Mouse (Mus musculus) thymus, postnatal 14 days (tissue): ENCODE data around the gene Nudt19.
"Not testable (repeated sequence)": the region's sequence is repeated elsewhere in the genome, so short reads cannot be mapped to it uniquely, and the experiment has no call there.

Experiments
- DNase-seq: peaks from one replicate; pipeline ENCODE4 v3.0.0; 2021

Nudt19 gene

DNA sequence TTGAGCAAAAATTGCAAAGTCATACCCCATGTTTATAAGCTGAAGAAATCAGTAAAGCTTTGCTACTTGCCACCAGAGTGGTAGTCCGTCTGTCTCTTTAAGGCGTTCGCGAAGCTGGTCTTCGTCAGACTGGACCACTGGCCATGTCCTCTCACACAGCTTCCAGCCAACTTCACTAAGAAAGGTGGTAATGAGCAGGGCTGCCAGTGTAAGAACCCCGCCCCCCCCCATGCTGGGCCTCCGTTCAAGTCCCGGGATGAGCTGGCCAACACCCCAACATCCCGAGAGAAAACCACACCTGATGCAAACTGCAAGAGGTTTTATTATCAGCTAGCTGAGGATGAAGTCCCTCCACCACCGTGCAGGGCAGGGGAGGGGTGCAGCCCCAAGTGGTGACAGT is 8.8 kb upstream of the Nudt19 start:
- DNase-seq: not testable (repeated sequence)

DNA sequence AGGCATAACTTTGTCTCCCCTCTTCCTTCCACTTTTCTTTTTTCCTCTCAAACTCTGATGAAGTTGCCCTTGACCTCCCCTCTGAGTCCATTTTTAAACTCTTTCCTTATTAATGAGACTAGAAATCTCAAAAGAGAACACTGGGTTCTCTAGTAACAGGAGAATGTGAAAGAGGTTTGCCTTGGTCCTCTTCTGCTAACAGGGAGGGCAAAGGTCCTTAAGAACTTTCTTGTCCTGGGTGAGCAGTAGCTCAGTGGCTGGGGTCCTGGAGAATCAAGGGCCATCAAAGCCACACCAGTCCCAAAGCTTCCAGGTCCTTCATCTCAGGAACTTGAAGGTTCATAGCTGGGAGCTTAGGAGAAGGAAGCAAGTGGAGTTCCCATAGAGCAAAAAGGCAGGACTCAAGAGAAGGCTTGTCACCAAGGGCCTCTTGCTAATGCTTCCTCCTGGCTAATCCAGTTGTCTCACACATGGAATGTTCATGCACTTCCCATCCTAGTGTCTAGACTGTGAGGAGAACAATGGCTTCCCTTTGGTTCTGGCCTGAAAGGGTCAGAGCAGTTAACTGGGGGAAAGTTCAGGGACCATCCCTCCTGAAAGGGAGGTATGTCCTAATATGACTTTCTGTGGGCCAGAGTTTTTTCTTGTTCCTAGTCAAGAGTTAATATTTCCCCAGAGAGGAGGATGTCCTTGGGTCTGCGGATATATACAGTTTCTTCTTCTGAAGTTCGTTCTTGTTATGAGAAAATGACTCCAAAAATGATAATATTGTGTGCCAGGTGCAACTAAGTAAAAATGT is 8.2 kb upstream of the Nudt19 start:
- no peak for DNase-seq

GRCm38 (mm10) chr7:35563071-35563470 is 7.0 kb upstream of the Nudt19 start:
- no peak for DNase-seq

- no peak for DNase-seq
Observed at GRCm38 (mm10) chr7:35559838-35560237, 3.7 kb upstream of the Nudt19 start.

DNA sequence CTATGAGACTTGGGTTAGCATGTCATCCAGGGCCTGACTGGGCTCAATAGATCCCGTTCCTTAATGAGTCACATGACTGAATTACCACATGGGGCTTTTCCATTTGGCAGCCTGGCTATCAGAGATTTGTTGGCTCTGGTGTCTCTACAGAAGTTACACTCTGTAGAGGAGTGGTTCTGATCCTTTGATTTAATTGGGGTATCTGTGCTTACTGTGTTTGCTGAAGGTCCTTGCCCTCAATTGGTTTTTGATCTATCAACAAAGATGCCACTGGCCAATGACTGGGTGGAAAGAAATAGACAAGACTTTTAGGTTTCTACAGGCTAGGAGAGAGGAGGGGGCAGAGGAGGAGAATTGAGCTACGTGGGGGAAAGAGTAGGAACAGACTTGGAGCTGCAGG is 2.6 kb upstream of the Nudt19 start:
- DNase-seq: no peak

DNA sequence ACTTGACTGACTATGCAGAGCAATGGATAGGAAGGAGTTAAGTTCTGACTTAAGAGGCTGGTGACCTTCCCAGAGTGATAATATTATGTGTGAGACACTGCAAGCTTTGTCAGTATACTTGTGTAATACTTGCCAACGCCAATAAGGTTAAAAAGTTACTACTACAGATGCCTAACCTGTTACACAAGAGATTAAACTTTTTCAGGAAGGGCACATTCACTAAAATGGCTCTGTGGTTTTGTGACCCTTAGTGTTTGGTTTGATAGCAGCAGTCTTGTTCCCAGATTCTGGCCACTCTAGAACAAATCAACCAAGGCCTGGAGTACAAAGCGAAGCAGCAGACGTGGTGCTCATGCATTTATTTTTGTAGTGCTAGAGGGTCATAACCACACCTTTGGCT is 1.5 kb upstream of the Nudt19 start:
- DNase-seq: no peak

GRCm38 (mm10) chr7:35556905-35557304 is 801 bp upstream of the Nudt19 start:
- no peak for DNase-seq

DNA sequence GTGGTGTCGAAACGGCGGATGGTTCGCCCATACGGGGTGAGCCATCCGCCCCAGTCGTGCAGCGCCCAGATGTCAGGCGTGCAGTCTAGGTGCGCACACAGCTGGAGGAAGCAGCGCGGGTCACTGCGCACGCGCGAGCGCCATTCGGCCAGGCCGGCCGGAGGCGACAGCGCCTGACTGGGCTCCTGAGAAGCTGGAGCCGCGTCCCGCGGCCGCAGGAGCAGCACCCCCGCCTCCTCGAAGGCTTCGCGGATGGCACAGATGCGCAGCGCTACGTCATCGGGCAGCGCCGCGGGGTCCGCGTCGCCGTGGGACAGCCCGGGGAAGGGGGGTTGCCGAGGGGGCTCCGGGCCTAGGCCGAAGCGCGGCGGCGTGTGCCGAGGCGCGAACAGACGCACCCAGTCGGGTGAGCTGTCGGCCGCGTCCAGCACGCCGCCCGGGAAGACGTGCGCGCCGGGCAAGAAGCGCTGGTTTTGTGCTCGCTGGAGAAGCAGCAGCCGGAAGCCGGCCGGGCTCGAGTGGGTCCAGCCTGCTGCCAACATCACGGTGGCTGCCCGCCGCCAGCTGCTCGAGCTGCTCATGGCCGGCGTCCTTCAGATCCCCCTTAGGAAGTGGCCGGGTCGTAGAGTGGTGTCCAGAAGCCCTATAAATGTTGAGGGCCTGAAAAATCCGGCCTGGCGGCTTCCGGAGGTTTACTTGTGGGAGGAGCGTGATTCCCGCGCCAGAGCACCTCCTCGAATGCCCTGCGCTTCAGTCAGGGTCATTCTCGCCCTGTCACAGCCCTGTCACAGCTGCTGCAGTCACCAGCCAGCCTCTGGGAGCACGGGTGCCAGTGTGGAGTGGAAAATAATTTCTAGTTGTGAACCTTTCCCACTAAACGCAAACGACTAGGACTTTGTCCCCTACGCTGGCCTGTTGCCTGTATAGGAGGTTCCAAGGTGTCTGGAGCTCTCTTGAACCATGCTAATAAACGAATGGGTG is 590 bp downstream of the Nudt19 start:
- DNase-seq: peak; percentile 89

- peak; percentile 46 for DNase-seq
Observed at GRCm38 (mm10) chr7:35554605-35555175, 1.4 kb downstream of the Nudt19 start.

- DNase-seq: peak; percentile 63
Observed at GRCm38 (mm10) chr7:35553751-35554604, 2.1 kb downstream of the Nudt19 start.

DNA sequence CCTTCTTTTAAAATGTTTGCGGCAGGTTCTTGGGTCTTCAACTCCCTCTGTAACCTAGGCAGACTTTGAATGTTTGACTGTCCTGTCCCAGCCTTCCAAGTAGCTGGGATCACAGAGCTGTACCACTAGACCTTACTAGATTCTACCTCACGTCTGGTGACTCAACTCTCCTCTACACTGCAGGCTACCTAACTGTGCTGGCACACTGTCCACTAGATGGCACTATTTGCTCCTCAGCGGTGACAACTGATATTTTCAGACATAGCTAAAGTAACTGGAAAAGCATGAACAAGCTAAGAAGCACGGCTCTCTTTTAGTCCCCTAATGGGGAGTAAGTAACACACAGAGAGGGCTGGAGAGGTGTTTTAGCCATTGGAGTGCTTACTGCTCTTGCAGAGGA is 10.2 kb downstream of the Nudt19 start:
- peak; percentile 64 for DNase-seq

GRCm38 (mm10) chr7:35537562-35537961 is 18.5 kb downstream of the Nudt19 start, which contains the start of gene Tdrd12:
Gene Tdrd12 (minus strand): TSS chr7:35537745.
- DNase-seq: no peak

DNA sequence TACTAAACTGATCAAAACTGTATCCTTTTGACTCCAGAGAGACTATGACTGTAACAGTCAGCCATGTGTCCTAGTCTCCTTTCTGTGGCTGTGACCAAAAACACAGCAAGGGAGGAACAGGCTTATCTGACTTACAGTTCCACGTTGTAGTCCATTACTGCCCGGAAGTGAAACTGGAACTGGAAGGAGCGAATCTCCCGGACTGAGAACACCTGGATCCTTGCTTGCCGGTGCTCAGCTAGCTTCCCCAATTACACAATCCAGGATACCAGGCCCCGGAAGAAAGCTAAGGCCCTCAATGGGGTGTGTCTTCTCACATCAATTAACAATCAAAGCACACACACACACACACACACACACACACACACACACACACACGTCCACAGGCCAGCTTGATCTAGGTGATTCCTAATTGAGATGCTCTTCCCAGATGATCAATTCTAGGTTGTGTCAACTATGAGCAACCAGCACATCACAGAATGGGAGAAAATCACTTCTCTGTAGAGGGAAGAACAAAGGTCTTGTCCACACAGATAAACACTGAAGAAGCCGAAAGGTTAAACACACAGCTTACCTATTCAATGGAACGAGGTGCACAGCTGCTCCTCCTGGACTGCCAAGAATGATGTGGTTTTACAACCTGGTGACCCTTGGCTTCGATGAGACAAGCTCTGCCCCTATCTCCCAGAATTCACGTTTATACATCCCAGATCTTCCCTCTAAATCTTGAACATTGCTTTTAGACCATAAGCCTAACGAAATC is 20.2 kb downstream of the Nudt19 start:
- no peak for DNase-seq

GRCm38 (mm10) chr7:35530544-35530943 is 25.6 kb downstream of the Nudt19 start:
- not testable (repeated sequence) for DNase-seq

- DNase-seq: no peak
Observed at GRCm38 (mm10) chr7:35530026-35530425, 26.1 kb downstream of the Nudt19 start.

GRCm38 (mm10) chr7:35526795-35527194 is 29.3 kb downstream of the Nudt19 start:
- DNase-seq: no peak

DNA sequence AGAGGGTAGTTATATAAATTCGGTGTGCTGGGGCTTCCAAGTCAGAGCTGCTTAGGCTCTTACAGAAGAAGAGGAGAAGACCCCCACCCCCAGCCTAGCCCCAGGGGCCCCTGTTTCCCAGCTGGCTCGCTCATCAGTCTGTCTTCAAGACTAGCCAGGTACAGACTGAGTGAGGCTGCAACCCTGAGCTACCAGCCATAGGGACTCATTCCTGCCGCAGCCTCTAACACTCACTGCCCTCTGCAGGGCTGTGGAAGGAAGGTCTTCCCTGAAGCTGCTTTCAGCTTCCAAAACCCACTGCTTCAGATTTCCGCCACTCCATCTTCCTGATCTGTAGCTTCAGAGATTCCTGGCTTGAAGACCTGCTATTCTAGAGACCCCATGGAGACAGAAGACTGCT is 54.1 kb downstream of the Nudt19 start:
- DNase-seq: no peak

DNA sequence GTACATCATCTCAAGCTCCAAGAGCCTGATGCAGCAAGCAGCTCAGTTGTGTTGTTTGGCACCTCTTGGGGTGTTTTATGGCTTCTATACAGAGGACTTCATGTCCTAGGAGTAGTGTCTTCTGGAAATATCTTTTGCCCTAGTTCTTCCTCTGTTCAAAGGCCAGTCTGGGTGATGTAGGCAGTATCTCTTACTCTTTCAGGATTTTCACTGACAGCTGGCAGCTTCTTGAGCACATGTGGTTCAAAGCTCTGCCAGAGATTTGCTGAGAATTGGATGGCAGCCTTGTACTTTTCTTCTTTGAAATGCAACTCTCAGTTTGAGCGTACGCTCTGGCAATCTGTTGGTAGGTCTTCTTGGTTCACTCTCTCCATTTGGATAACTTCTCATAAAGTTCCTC is 58.6 kb downstream of the Nudt19 start:
- no peak for DNase-seq
